Mouse (Mus musculus) liver, embryonic 15.5 days (tissue): ENCODE measurements around the gene Rab3gap2. TPM values are rescaled to one million over a fixed set of nuclear protein-coding genes. Genes with fewer than 3 reads are reported as not detected.

Experiments used
- ATAC-seq: fragments of 200-750 bp; cut with Nextera tagmentation; 2 replicates; pipeline ENCODE4 v1.8.0; 2017; ENCODE audit warnings: moderate number of reproducible peaks, mild to moderate bottlenecking, moderate library complexity; ENCODE audit not compliant: insufficient read depth
- H3K27ac ChIP-seq: fragments of 300-500 bp; sonication (generic); replicated peaks from 2 replicates; pipeline ENCODE4 v1.5.1; 2015; ENCODE audit warnings: mild to moderate bottlenecking, inconsistent platforms
- H3K27me3 ChIP-seq: fragments of 300-500 bp; sonication (generic); 2 replicates; pipeline ENCODE4 v1.6.1; 2015; ENCODE audit warnings: mild to moderate bottlenecking, inconsistent platforms
- H3K36me3 ChIP-seq: fragments of 300-500 bp; sonication (generic); replicated peaks from 2 replicates; pipeline ENCODE4 v1.6.1; 2015; ENCODE audit warnings: moderate library complexity, mild to moderate bottlenecking, inconsistent platforms
- H3K4me1 ChIP-seq: fragments of 300-500 bp; sonication (generic); replicated peaks from 2 replicates; pipeline ENCODE4 v1.6.1; 2015; ENCODE audit warnings: inconsistent platforms
- H3K4me2 ChIP-seq: fragments of 300-500 bp; sonication (generic); 2 replicates; pipeline ENCODE4 v1.6.1; 2015; ENCODE audit warnings: moderate library complexity, mild to moderate bottlenecking, inconsistent platforms
- H3K4me3 ChIP-seq: fragments of 300-500 bp; sonication (generic); replicated peaks from 2 replicates; pipeline ENCODE4 v1.5.1; 2015; ENCODE audit warnings: mild to moderate bottlenecking, inconsistent platforms
- H3K9ac ChIP-seq: fragments of 300-500 bp; sonication (generic); 2 replicates; pipeline ENCODE4 v1.6.1; 2015; ENCODE audit warnings: moderate library complexity, mild to moderate bottlenecking, inconsistent platforms
- H3K9me3 ChIP-seq: fragments of 300-500 bp; sonication (generic); replicated peaks from 2 replicates; pipeline ENCODE4 v1.6.1; 2016; ENCODE audit warnings: inconsistent platforms
- WGBS: fragments of 180-500 bp; shearing (Covaris S2); methylation state at CpG from one replicate; pipeline ENCODE4 v1.1.7; 2015; ENCODE audit warnings: mixed read lengths; ENCODE audit not compliant: insufficient replicate concordance; 5-methylcytosine and 5-hydroxymethylcytosine counted together
- microRNA counts: library from miRNA; unstranded; fragments of <30 nt; microRNA quantifications from one replicate; lab custom pipeline; 2016
- microRNA-seq: library from miRNA; unstranded; fragments of <30 nt; microRNA quantifications from one replicate; pipeline ENCODE4, GENCODE M21; 2016
- polyA plus RNA-seq: library from polyadenylated mRNA; unstranded; fragments of >200 nt; fragmentation: Nextera tagmentation; extraction: Ambion mirVana; gene quantifications from 2 replicates; pipeline ENCODE4 v1.2.1, GENCODE M21; 2015

The Rab3gap2 gene
- polyA plus RNA-seq, 1 experiment from 2014 or later = 11.6 TPM

GRCm38 (mm10) chr1:185333651-185334050, 129.7 kb downstream of the Rab3gap2 start:
- no peak overlapping the region for H3K9ac ChIP-seq
- no peaks in the 10 kb centered on the region for H3K27me3 ChIP-seq
- H3K4me3 ChIP-seq = no peak overlapping the region
- WGBS = 69% methylated on average over 5 of the region's 5 CpGs
- H3K27ac ChIP-seq = no peak overlapping the region
- no peaks in the 10 kb centered on the region for H3K36me3 ChIP-seq
- no peaks in the 10 kb centered on the region for H3K9me3 ChIP-seq
- H3K4me2 ChIP-seq = no peak overlapping the region
- ATAC-seq = no peak
- peaks cover 38% of the 10 kb centered on the region for H3K4me1 ChIP-seq

DNA sequence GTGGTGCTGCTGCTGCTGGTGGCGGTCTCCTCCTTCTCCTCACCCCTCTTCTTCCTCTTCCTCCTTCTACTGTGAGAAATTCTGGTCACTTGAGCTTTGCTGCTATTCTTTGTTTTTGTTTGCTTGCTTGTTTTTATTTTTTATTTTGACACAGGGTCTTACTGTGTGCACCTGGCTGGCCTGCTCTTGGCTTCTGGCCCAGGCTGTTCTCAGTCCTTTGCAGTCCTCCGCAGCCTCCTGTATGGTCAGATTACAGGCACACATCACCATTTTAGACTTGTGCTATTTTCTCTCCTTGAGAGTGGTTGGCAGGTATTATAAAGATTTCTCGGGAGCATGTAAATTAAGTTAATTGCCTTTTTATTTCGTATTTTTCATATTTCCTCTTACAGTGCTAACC, 130.2 kb downstream of the Rab3gap2 start:
- WGBS = 68% methylated on average over 4 of the region's 4 CpGs
- Histone ChIP-seq H3K27ac (no peak overlapping the region), H3K9ac (no peak overlapping the region), H3K4me1 (peaks cover 37% of the 10 kb centered on the region), H3K4me2 (no peak overlapping the region), H3K27me3 (no peaks in the 10 kb centered on the region), H3K9me3 (no peaks in the 10 kb centered on the region), H3K36me3 (no peaks in the 10 kb centered on the region), H3K4me3 (no peak overlapping the region)
- ATAC-seq = no peak

GRCm38 (mm10) chr1:185335231-185335765, 131.4 kb downstream of the Rab3gap2 start:
- Histone ChIP-seq H3K27ac (no peak overlapping the region), H3K4me2 (no peak overlapping the region)
- ATAC-seq = no peak

More at GRCm38 (mm10) chr1:185335231-185335765, 131.4 kb downstream of the Rab3gap2 start:
- no peak overlapping the region for H3K4me3 ChIP-seq
- no peak overlapping the region for H3K9ac ChIP-seq
- 66% methylated on average over 6 of the region's 6 CpGs for WGBS
- no peaks in the 10 kb centered on the region for H3K27me3 ChIP-seq
- peaks cover 28% of the 10 kb centered on the region for H3K4me1 ChIP-seq
- H3K36me3 ChIP-seq = no peaks in the 10 kb centered on the region
- H3K9me3 ChIP-seq = no peaks in the 10 kb centered on the region

MicroRNA genes within 50 kb of the gene (microRNA counts, 519-probe panel; counts per million panel counts)
- 4,427 counts per million, percentile 88 among the panel's probes with 10 or more counts for microRNA mmu-miR-194 (lab: Ali Mortazavi, UCI)
- not detected for microRNA mmu-miR-664 (lab: Ali Mortazavi, UCI)

Small RNA genes within 50 kb of the gene (microRNA-seq; reads per million reads assigned to microRNA genes)
- gene Mir194-1 (28.7 reads per million, percentile 40 among the genes with 10 or more reads in this experiment), gene Mir215 (53.5 reads per million, percentile 47 among the genes with 10 or more reads in this experiment), gene Mir664 (16.0 reads per million, percentile 32 among the genes with 10 or more reads in this experiment)

Other genes with a start within 250 kb of the Rab3gap2 start
- 0.09 and 0.16 TPM in 2 replicates for gene Mark1, start 204.5 kb upstream of the Rab3gap2 start, polyA plus RNA-seq
- gene Iars2, start 125.3 kb downstream of the Rab3gap2 start, polyA plus RNA-seq = 17.3 and 18.9 TPM in 2 replicates
- gene Bpnt1, start 128.0 kb downstream of the Rab3gap2 start, polyA plus RNA-seq = 10.3 and 11.1 TPM in 2 replicates
- 71.4 and 76.7 TPM in 2 replicates for gene Eprs, start 158.9 kb downstream of the Rab3gap2 start, polyA plus RNA-seq